Mouse (Mus musculus) erythroblast, embryonic 14.5 days (primary cell): Measurements from ENCODE around the gene Taf8.

ENCODE experiments used
- GATA1 ChIP-seq: IDR thresholded peaks from 2 replicates; pipeline ENCODE4 v1.6.1; 2012; ENCODE audit warnings: low read length, inconsistent platforms, mixed read lengths
- TAL1 ChIP-seq: IDR thresholded peaks from 3 replicates; pipeline ENCODE4 v1.6.1; 2012; ENCODE audit warnings: low read length, inconsistent platforms, mixed read lengths

DNA sequence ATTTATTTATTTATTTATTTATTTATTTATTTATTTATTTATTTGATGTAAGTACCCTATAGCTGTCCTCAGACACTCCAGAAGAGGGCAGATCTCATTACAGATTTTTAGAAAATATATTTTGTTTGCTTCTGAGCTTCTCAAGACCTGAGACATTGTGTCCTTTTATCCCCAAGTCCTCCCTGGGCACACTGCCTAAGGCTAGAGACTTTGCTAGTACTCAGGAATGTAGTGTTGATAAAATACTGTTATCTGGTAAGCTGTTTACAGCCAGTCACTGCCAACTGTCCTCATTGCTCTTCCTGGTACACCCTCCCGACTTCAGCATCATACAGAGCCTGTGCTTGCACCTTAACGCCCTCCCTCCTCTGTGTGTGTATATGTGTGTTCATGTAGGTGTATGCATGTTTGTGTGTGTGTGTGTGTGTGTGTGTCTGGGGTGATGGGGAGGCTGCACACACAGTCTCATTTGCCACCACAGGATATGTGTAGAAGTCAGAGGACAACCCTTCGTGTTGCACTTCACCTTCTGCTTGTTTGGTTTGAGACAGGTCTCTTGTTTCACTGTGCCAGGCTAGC, 42.7 kb downstream of the Taf8 start:
- no peak for TF ChIP-seq GATA1
- TF ChIP-seq TAL1 = no peak
